Mouse (Mus musculus) large intestine, adult 2 months (tissue): ENCODE measurements at regions not wholly inside any gene's neighbourhood (a gene's known extent, or its start where the extent isn't known, plus 50 kb on each side); places are given as distances from the start of the nearest gene placed in this dataset.

Experiments used
- DNase-seq: peaks from one replicate; pipeline ENCODE4 v3.0.0-alpha.2; 2012; ENCODE audit warnings: low read depth, low spot score
- WGBS: fragments of 180-500 bp; shearing (Covaris S2); methylation state at CpG from one replicate; pipeline ENCODE4 v1.1.7; 2018; 5-methylcytosine and 5-hydroxymethylcytosine counted together

- no peak for DNase-seq
- WGBS, result 69% methylated on average over 5 of the region's 5 CpGs
Measured at GRCm38 (mm10) chr9:69543241-69543640, 89.8 kb downstream of the Anxa2 start.
